Mouse (Mus musculus): ENCODE results near the gene Pim1. TPM values are rescaled to one million over a fixed set of nuclear protein-coding genes. Genes with fewer than 3 reads are reported as not detected.

Pim1 gene
- polyA plus RNA-seq, 1 experiment from 2014 or later = 7.6 TPM

DNA sequence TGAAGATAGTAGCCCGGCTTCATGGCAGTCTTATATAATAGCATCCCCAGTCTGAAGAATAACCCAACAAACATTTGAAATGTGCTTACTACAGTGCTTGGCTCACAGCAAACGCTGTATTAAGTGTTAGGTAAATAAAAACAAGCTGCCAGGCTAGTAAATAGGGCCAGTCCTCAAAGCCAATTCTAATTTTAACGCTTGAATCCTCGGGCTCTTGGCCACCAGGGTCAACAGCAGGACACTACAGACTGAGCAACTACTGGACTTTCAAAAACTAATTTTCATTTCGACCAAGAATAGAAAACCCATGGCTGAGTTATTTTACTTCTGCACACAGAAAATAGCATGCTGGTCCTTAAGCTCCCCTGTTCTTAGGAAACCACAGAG, 30.4 kb upstream of the Pim1 start:
- H3K4me3 ChIP-seq (ENCODE audit: low read depth, low read length) = no peak overlapping the region; the same call in 1 of the 2 replicates
- no peak overlapping the region for H3K9ac ChIP-seq (replicated peaks; ENCODE audit: low read depth, low read length)
- WGBS = 17% methylated on average over 5 of the region's 5 CpGs

DNA sequence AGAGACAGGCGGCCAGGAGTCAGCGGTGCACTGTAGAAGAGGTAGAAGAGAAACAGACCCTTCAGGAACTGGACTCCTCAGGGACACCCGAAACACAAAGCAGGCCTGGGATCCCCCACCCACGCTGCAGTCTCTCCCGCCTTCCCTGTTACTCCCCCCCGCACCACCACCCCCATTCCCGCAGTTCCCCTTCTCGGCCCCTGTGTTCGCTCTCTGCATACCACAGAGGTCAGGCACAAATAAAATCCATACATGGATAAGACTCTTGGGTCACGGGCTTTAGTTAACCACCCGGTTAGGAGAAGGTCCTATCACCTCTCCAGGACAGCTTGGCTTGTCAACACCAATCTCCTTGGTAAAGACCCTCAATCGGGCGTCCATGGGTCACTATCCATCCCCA, 26.9 kb upstream of the Pim1 start:
- H3K9ac ChIP-seq (replicated peaks; ENCODE audit: low read depth, low read length) = no peak overlapping the region
- peak overlapping the region; percentile 33 for H3K4me2 ChIP-seq (ENCODE audit: low read depth, low read length)
- no peak overlapping the region for H3K4me3 ChIP-seq (ENCODE audit: low read depth, low read length)
- no peak for ATAC-seq (ENCODE audit: low read depth)
- WGBS = 6% methylated on average over 13 of the region's 13 CpGs
- peaks cover 15% of the 10 kb centered on the region for H3K4me1 ChIP-seq (ENCODE audit: control insufficient read depth, insufficient read depth, low read length)
- no peaks in the 10 kb centered on the region for H3K27me3 ChIP-seq (ENCODE audit: control insufficient read depth, insufficient read depth, low read length)
- no peaks in the 10 kb centered on the region for H3K9me3 ChIP-seq (ENCODE audit: control insufficient read depth, low read length)
- H3K36me3 ChIP-seq (ENCODE audit: control insufficient read depth, insufficient read depth, low read length) = no peaks in the 10 kb centered on the region
- no peak overlapping the region for H3K27ac ChIP-seq (ENCODE audit: low read depth, low read length)

More for the DNA sequence above, 30.4 kb upstream of the Pim1 start:
- no peaks in the 10 kb centered on the region for H3K27me3 ChIP-seq (ENCODE audit: control insufficient read depth, insufficient read depth, low read length)
- H3K4me1 ChIP-seq (ENCODE audit: control insufficient read depth, insufficient read depth, low read length) = peaks cover 15% of the 10 kb centered on the region
- H3K27ac ChIP-seq (ENCODE audit: low read depth, low read length) = peak overlapping the region; percentile 66; the same call in 1 of the 2 replicates
- peak overlapping the region; percentile 43; the same call in 1 of the 2 replicates for H3K4me2 ChIP-seq (ENCODE audit: low read depth, low read length)
- ATAC-seq (ENCODE audit: low read depth) = no peak
- no peaks in the 10 kb centered on the region for H3K9me3 ChIP-seq (ENCODE audit: control insufficient read depth, low read length)
- H3K36me3 ChIP-seq (ENCODE audit: control insufficient read depth, insufficient read depth, low read length) = no peaks in the 10 kb centered on the region

DNA sequence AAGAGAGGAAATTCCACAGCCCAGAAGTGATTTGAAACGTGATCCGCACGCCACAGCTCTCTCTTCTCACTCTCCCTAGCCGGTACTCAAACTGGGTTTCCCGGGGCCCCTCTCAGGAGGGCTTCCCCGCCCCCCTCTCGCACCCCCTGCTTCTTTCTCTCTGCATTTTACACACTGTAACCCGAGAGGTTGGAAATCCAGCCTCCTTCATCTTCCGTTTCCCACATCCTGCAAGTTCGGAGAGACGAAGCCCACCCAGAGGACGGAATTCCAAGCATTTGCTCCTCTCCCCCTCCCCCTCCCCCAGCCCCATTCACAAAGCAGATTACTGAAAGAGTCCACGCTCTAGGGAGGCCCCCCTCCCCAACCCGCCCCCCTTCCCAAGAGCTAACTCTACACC, 26.5 kb upstream of the Pim1 start:
- ATAC-seq (ENCODE audit: low read depth) = peak; percentile 25; the same call in 1 of the 2 replicates
- H3K4me1 ChIP-seq (ENCODE audit: control insufficient read depth, insufficient read depth, low read length) = peaks cover 15% of the 10 kb centered on the region

DNA sequence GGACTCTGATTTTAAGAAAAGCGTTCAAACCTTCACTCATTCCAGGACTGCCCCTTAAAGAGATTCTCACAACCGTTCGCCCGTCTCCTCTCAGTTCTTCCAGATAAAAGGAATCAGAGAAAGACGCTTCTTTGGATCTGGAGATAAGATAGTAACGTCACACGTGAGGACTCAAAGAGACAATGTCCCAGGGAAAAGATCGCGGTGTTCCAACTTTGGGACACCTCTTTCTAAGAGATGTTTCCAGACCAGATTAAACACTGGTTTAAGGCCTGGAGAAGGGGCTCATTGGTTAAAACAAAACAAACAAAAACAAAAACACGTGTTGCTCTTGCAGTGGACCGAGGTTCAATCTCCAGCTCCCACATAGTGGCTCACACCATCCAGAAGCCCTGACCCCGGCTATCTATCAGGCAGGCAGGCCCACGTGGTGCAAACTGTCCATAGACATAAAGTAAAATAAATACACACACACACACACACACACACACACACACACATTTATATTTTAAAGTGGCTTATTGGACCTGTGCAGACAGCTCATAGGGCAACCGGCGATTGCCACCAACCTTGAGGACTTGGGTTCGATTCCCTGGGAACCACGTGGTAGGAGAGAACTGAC, 25.9 kb upstream of the Pim1 start:
- H3K27ac ChIP-seq (ENCODE audit: low read depth, low read length) = no peak overlapping the region
- WGBS = 10% methylated on average over 17 of the region's 17 CpGs

More for the DNA sequence above, 26.5 kb upstream of the Pim1 start:
- no peaks in the 10 kb centered on the region for H3K27me3 ChIP-seq (ENCODE audit: control insufficient read depth, insufficient read depth, low read length)
- under 1% methylated on average over 14 of the region's 14 CpGs for WGBS
- no peak overlapping the region for H3K27ac ChIP-seq (ENCODE audit: low read depth, low read length)
- H3K36me3 ChIP-seq (ENCODE audit: control insufficient read depth, insufficient read depth, low read length) = no peaks in the 10 kb centered on the region
- no peaks in the 10 kb centered on the region for H3K9me3 ChIP-seq (ENCODE audit: control insufficient read depth, low read length)
- no peak overlapping the region for H3K9ac ChIP-seq (replicated peaks; ENCODE audit: low read depth, low read length)
- peak overlapping the region; percentile 7; the same call in 1 of the 2 replicates for H3K4me3 ChIP-seq (ENCODE audit: low read depth, low read length)
- peak overlapping the region; percentile 33 for H3K4me2 ChIP-seq (ENCODE audit: low read depth, low read length)

DNA sequence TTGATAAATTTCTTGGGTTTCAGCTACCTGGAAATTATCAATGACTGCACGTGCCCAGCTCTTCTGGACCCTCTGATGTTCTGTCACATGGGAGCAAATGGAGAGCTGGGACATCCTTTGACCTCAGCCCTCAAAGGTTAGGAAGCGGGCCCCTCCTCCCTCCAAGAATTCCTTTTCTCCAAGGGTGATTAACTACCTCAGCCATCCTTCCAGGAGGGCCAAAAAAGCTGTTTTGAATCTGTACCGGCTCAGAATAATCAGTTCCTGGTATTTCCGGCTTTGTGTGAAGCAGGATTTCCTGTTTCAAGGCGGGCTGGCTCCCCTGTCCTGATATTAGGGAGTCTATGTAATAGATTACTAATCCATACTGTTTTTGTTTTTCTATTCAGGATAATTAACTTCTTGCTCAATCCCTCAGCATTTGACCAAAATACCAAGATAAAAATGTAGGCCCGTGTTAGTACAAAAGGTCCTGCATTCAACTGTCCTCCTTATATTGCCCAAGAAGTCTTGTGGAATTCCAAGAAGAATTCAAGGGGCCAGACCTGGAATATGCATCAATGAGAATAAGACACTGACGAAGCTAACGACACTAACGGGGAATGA, 25.0 kb upstream of the Pim1 start:
- Histone ChIP-seq H3K9ac (replicated peaks; ENCODE audit: low read depth, low read length) (no peak overlapping the region), H3K4me3 (ENCODE audit: low read depth, low read length) (no peak overlapping the region), H3K4me1 (ENCODE audit: control insufficient read depth, insufficient read depth, low read length) (peaks cover 4% of the 10 kb centered on the region; the same call in 1 of the 2 replicates), H3K27ac (ENCODE audit: low read depth, low read length) (no peak overlapping the region), H3K27me3 (ENCODE audit: control insufficient read depth, insufficient read depth, low read length) (no peaks in the 10 kb centered on the region), H3K4me2 (ENCODE audit: low read depth, low read length) (no peak overlapping the region), H3K36me3 (ENCODE audit: control insufficient read depth, insufficient read depth, low read length) (no peaks in the 10 kb centered on the region), H3K9me3 (ENCODE audit: control insufficient read depth, low read length) (no peaks in the 10 kb centered on the region)
- WGBS = 21% methylated on average over 9 of the region's 9 CpGs
- ATAC-seq (ENCODE audit: low read depth) = no peak

More for the DNA sequence above, 25.9 kb upstream of the Pim1 start:
- H3K9me3 ChIP-seq (ENCODE audit: control insufficient read depth, low read length) = no peaks in the 10 kb centered on the region
- no peak overlapping the region for H3K9ac ChIP-seq (replicated peaks; ENCODE audit: low read depth, low read length)
- H3K4me1 ChIP-seq (ENCODE audit: control insufficient read depth, insufficient read depth, low read length) = peaks cover 10% of the 10 kb centered on the region; the same call in 1 of the 2 replicates
- no peaks in the 10 kb centered on the region for H3K27me3 ChIP-seq (ENCODE audit: control insufficient read depth, insufficient read depth, low read length)
- H3K36me3 ChIP-seq (ENCODE audit: control insufficient read depth, insufficient read depth, low read length) = no peaks in the 10 kb centered on the region
- H3K4me2 ChIP-seq (ENCODE audit: low read depth, low read length) = peak overlapping the region; percentile 33; the same call in 1 of the 2 replicates
- H3K4me3 ChIP-seq (ENCODE audit: low read depth, low read length) = no peak overlapping the region
- no peak for ATAC-seq (ENCODE audit: low read depth)

DNA sequence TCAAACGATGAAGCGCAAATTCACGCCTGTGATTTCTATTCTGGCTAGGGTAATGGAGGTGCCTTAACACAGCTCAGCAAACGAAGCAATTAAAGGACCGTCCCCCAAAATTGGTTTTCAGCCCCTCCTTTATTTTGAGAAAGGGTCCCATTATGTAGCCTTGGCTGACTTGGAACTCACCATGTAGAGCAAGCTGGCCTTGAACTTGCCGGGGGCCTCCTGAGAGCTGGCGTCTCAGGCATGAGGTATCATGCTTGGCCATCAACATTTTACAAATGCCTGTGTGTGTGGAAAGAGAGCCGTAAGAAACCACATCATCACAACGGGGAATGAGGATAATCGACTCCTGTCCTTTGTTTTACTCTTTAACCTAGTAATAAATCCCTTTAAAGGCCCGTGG, 23.5 kb upstream of the Pim1 start:
- H3K27ac ChIP-seq (ENCODE audit: low read depth, low read length) = peak overlapping the region; percentile 70; the same call in 1 of the 2 replicates
- WGBS = 25% methylated on average over 10 of the region's 11 CpGs

DNA sequence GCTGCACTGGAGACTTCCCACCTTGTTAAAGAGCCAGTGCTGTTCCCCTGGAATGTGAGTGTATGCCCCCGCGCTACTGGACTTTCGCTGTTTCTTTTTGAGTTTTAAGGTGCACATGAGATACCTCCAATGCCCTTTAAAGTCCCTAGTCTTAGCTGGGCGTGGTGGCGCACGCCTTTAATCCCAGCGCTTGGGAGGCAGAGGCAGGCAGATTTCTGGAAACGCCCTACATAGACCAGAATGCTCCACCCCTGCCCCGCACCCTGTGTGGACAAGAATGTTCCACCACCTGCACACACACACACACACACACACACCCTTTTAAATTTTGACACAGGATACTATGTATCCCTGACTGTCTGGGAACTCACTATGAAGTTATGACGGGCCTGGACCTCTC, 17.1 kb upstream of the Pim1 start:
- Histone ChIP-seq H3K27me3 (ENCODE audit: control insufficient read depth, insufficient read depth, low read length) (no peaks in the 10 kb centered on the region), H3K9ac (replicated peaks; ENCODE audit: low read depth, low read length) (no peak overlapping the region), H3K4me2 (ENCODE audit: low read depth, low read length) (no peak overlapping the region), H3K27ac (ENCODE audit: low read depth, low read length) (no peak overlapping the region), H3K9me3 (ENCODE audit: control insufficient read depth, low read length) (no peaks in the 10 kb centered on the region), H3K4me1 (ENCODE audit: control insufficient read depth, insufficient read depth, low read length) (no peaks in the 10 kb centered on the region), H3K36me3 (ENCODE audit: control insufficient read depth, insufficient read depth, low read length) (no peaks in the 10 kb centered on the region), H3K4me3 (ENCODE audit: low read depth, low read length) (no peak overlapping the region)
- no peak for ATAC-seq (ENCODE audit: low read depth)
- WGBS = 97% methylated on average over 10 of the region's 10 CpGs

More for the DNA sequence above, 23.5 kb upstream of the Pim1 start:
- no peaks in the 10 kb centered on the region for H3K27me3 ChIP-seq (ENCODE audit: control insufficient read depth, insufficient read depth, low read length)
- H3K36me3 ChIP-seq (ENCODE audit: control insufficient read depth, insufficient read depth, low read length) = no peaks in the 10 kb centered on the region
- H3K9me3 ChIP-seq (ENCODE audit: control insufficient read depth, low read length) = no peaks in the 10 kb centered on the region
- H3K9ac ChIP-seq (replicated peaks; ENCODE audit: low read depth, low read length) = no peak overlapping the region
- H3K4me1 ChIP-seq (ENCODE audit: control insufficient read depth, insufficient read depth, low read length) = peaks cover 4% of the 10 kb centered on the region; the same call in 1 of the 2 replicates
- no peak overlapping the region for H3K4me3 ChIP-seq (ENCODE audit: low read depth, low read length)
- peak overlapping the region; percentile 40 for H3K4me2 ChIP-seq (ENCODE audit: low read depth, low read length)
- no peak for ATAC-seq (ENCODE audit: low read depth)

DNA sequence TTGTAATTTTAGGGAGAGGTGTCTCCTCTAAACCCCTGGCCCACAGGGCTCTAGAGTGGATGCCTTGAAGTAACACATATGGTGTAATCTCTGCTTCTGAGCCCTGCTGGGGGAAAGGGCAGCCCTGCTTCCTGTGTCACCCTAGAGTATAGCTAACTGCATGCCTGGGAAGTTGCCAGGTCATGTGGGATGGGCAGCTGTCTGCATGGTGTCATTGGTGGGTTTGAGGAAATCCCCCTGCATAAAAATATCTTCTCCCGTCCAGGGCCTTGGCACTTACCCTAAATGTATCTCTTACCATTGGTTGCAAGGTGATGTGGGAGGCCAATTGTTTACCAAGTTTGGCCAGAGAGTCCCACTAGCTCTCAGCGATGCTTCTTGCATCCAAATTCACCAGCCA, 16.5 kb upstream of the Pim1 start:
- Histone ChIP-seq H3K4me1 (ENCODE audit: control insufficient read depth, insufficient read depth, low read length) (no peaks in the 10 kb centered on the region), H3K27me3 (ENCODE audit: control insufficient read depth, insufficient read depth, low read length) (no peaks in the 10 kb centered on the region), H3K9me3 (ENCODE audit: control insufficient read depth, low read length) (no peaks in the 10 kb centered on the region), H3K4me2 (ENCODE audit: low read depth, low read length) (no peak overlapping the region), H3K9ac (replicated peaks; ENCODE audit: low read depth, low read length) (no peak overlapping the region), H3K36me3 (ENCODE audit: control insufficient read depth, insufficient read depth, low read length) (no peaks in the 10 kb centered on the region), H3K27ac (ENCODE audit: low read depth, low read length) (no peak overlapping the region), H3K4me3 (ENCODE audit: low read depth, low read length) (no peak overlapping the region)
- no peak for ATAC-seq (ENCODE audit: low read depth)
- 91% methylated on average over 2 of the region's 2 CpGs for WGBS

DNA sequence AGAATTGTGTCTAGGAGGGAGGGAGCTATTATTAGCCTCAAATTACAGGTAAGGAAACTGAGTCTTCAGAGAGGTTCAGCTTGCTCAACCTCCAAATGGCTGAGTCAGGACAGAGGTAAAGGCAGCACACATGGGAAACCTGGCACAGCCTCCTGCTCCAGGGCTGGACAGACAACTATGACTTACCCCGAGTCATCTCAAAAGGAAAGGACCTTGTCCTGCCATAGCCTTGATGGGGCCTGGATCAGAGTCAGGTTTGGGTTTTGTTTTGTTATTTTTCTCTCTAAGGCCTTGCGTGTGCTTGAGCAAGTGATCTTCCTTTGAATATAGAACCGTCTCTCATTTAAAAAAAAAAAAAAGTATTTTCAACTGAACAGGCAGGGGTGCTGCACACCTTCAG, 15.4 kb upstream of the Pim1 start:
- no peaks in the 10 kb centered on the region for H3K27me3 ChIP-seq (ENCODE audit: control insufficient read depth, insufficient read depth, low read length)
- no peak overlapping the region for H3K4me3 ChIP-seq (ENCODE audit: low read depth, low read length)
- H3K9me3 ChIP-seq (ENCODE audit: control insufficient read depth, low read length) = no peaks in the 10 kb centered on the region
- 94% methylated on average over 3 of the region's 3 CpGs for WGBS
- no peak overlapping the region for H3K9ac ChIP-seq (replicated peaks; ENCODE audit: low read depth, low read length)
- H3K27ac ChIP-seq (ENCODE audit: low read depth, low read length) = no peak overlapping the region
- H3K4me2 ChIP-seq (ENCODE audit: low read depth, low read length) = no peak overlapping the region
- no peaks in the 10 kb centered on the region for H3K4me1 ChIP-seq (ENCODE audit: control insufficient read depth, insufficient read depth, low read length)
- no peak for ATAC-seq (ENCODE audit: low read depth)
- no peaks in the 10 kb centered on the region for H3K36me3 ChIP-seq (ENCODE audit: control insufficient read depth, insufficient read depth, low read length)
